Mouse (Mus musculus): ENCODE results near the gene Fam102a. TPM values are rescaled to one million over a fixed set of nuclear protein-coding genes. Genes with fewer than 3 reads are reported as not detected.

Gene Fam102a
- total RNA-seq, 2 experiments from 2014 or later, result 1.8 to 3.1 TPM

DNA sequence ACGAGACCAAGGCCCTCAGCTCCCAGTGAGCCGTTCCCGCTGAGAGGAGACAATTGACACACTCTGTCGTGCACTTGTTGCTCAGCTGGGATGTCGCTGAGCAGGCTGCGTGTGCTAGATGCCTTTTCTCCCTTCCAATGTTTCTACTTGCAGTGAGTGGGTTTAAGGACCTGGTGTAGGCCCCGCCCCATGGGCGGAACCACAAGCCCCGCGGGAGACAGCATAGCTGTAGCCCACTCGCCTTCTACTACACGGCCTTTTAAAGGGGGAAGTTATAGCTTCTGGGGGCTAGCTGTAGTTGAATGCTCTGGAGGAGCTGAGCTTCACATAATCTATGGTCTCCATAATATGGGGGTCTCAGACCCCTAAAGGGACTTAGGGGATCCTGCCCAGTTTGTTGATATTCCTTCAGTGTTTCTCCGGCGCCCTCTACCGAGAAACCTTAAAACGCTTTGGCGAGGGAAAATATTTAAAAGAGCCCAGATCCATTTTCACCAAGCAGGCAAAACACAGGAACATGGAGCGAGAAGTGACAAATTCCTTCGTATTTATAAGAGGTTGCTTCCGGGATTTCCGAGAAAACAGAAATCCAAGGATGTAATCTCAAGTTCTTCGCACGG lies 75.6 kb downstream of the Fam102a start:
- peak; percentile 70 for DNase-seq
- peak; percentile 71 for TF ChIP-seq CTCF (IDR thresholded peaks at IDR 0.05)
- Histone ChIP-seq H3K27ac (peak overlapping the region; percentile 97), H3K4me3 (peak overlapping the region; percentile 97)
- intact Hi-C loops (cut with DNase I), result no loop called here

DNA sequence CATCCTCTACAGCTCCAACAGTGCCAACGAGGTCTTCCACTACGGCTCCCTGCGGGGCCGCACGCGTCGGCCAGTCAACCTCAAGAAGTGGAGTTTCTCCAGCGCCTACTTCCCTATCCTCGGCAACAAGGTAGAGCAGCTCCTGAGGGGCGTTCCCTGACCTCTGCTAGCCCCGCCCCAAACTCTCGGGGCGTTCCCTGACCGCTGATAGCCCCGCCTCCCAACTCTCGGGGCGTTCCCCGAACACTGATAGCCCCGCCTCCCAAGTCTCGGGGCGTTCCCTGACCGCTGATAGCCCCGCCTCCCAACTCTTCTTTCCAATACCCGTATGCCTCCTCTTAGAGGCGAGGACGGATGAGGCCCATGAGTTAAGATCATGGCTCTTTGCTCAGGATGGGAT lies 77.1 kb downstream of the Fam102a start:
- Histone ChIP-seq H3K4me3 (no peak overlapping the region), H3K27ac (no peak overlapping the region)
- peak; percentile 34 for DNase-seq
- intact Hi-C loops (cut with DNase I), result no loop called here
- no peak for TF ChIP-seq CTCF (IDR thresholded peaks at IDR 0.05)

- TF ChIP-seq CTCF (IDR thresholded peaks at IDR 0.05), result no peak
- intact Hi-C loops (cut with DNase I), result no loop called here
- H3K27ac ChIP-seq, result no peak overlapping the region
- no peak overlapping the region for H3K4me3 ChIP-seq
- no peak for DNase-seq
Observed at GRCm38 (mm10) chr2:32617109-32617508, 82.0 kb downstream of the Fam102a start.

DNA sequence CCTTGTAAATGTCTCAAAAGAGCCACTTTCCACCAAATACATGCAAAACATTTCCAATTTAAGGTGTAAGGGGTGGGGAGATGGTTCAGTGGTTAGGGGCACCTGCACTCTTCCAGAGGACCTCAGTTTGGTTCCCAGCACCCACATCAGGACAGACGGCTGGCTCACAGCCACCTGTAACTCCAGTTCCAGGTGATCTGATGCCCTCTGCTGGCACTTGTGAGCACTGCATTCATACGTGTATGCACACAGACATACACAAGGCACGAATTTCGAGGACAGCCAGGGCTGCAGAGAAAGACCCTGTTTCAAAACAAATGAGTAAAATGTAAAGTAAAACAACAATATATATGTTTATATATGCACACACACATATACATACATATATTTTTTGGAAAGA lies 82.5 kb downstream of the Fam102a start:
- H3K27ac ChIP-seq, result no peak overlapping the region
- peak; percentile 36 for DNase-seq
- no peak overlapping the region for H3K4me3 ChIP-seq
- peak; percentile 55 for TF ChIP-seq CTCF (IDR thresholded peaks at IDR 0.05)
- intact Hi-C loops (cut with DNase I), result no loop called here

GRCm38 (mm10) chr2:32618051-32618450 lies 82.9 kb downstream of the Fam102a start:
- TF ChIP-seq CTCF (IDR thresholded peaks at IDR 0.05), result no peak
- intact Hi-C loops (cut with DNase I), result no loop called here
- Histone ChIP-seq H3K4me3 (no peak overlapping the region), H3K27ac (no peak overlapping the region)
- DNase-seq, result peak; percentile 11

Other genes starting within 250 kb of the Fam102a start
- 10 to 100 TPM; 56.0 to 62.9 TPM for gene Golga2, start 247.9 kb upstream of the Fam102a start, total RNA-seq (2021)
- 100 to 1,000 TPM; 118 to 175 TPM for gene Swi5, start 247.3 kb upstream of the Fam102a start, total RNA-seq (2021)
- 10 to 100 TPM; 26.4 to 26.6 TPM for gene Ciz1, start 183.0 kb upstream of the Fam102a start, total RNA-seq (2021)
- 1 to 10 TPM; 3.7 to 8.2 TPM for gene Dnm1, start 182.0 kb upstream of the Fam102a start, total RNA-seq (2021)
- gene 1110008P14Rik, start 153.4 kb upstream of the Fam102a start, total RNA-seq (2021), result 10 to 100 TPM; 34.3 to 43.2 TPM
- 1 to 10 TPM; 2.6 to 3.4 TPM for gene Lcn2, start 147.1 kb upstream of the Fam102a start, total RNA-seq (2021)
- 10 to 100 TPM; 34.7 to 51.1 TPM for gene Ptges2, start 139.4 kb upstream of the Fam102a start, total RNA-seq (2021)
- 1 to 10 TPM; 2.2 to 2.3 TPM for gene Naif1, start 84.9 kb upstream of the Fam102a start, total RNA-seq (2021)
- gene Slc25a25, start 83.9 kb upstream of the Fam102a start, total RNA-seq (2021), result 100 to 1,000 TPM in 1 of 2 experiments, 10 to 100 TPM in 1; 45.3 to 211 TPM
- gene Dpm2, start 35.5 kb downstream of the Fam102a start, total RNA-seq (2021), result 10 to 100 TPM; 11.1 to 14.1 TPM
- not detected for gene Pip5kl1, start 39.5 kb downstream of the Fam102a start, total RNA-seq (2021)
- gene 9430097D07Rik, start 40.4 kb downstream of the Fam102a start, total RNA-seq (2021), result not detected
- 10 to 100 TPM in 1 of 2 experiments, 1 to 10 TPM in 1; 8.7 to 21.6 TPM for gene St6galnac4, start 51.8 kb downstream of the Fam102a start, total RNA-seq (2021)
- 10 to 100 TPM; 46.8 to 56.5 TPM for gene St6galnac6, start 64.4 kb downstream of the Fam102a start, total RNA-seq (2021)
- gene Ak1, start 86.4 kb downstream of the Fam102a start, total RNA-seq (2021), result 1,000 to 10,000 TPM; 1,555 to 1,869 TPM
- 10 to 100 TPM; 26.5 to 38.8 TPM for gene Eng, start 111.3 kb downstream of the Fam102a start, total RNA-seq (2021)
- 1 to 10 TPM; 5.9 to 6.9 TPM for gene Fpgs, start 168.8 kb downstream of the Fam102a start, total RNA-seq (2021)
- gene Cdk9, start 177.7 kb downstream of the Fam102a start, total RNA-seq (2021), result 10 to 100 TPM; 20.2 to 22.0 TPM
- gene Sh2d3c, start 185.7 kb downstream of the Fam102a start, total RNA-seq (2021), result 10 to 100 TPM in 1 of 2 experiments, 1 to 10 TPM in 1; 4.4 to 12.0 TPM
- not detected for gene 6330409D20Rik, start 205.7 kb downstream of the Fam102a start, total RNA-seq (2021)
- gene Tor2a, start 221.9 kb downstream of the Fam102a start, total RNA-seq (2021), result 1 to 10 TPM; 3.7 to 4.9 TPM
- gene Ttc16, start 240.3 kb downstream of the Fam102a start, total RNA-seq (2021), result not detected
- 1 to 10 TPM; 1.3 to 2.5 TPM for gene Ptrh1, start 240.5 kb downstream of the Fam102a start, total RNA-seq (2021)
- gene Cfap157, start 249.1 kb downstream of the Fam102a start, total RNA-seq (2021), result not detected